8 mouse cellular contexts compared by ENCODE assay signal in the genomic region with DNA sequence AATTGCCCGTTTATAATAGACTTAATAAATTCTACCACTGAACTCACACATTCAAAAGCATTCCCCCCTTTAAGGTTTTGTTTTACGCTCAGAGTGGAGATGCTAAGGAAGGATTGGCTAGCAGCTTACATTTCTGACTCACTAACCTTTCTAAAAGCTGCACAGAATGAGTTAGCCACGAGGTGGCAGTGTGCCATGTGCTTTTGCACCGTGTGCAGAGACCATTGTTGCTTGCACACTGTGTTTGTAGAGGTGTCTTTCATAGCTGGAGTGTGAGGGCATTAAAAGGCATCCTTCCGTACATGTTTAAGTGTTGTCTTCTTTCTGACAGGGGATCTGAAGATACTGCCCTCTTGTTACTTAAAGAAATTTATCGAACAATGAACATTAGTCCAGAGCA. TPM values are rescaled to one million over a fixed set of nuclear protein-coding genes. Genes with fewer than 3 reads are reported as not detected.
DNase-seq lines count a peak whose midpoint lies in the region; ATAC-seq lines count a peak whose summit lies in the region.

No protein-coding gene starts in this region.

- H3K4me3 ChIP-seq in kidney, embryonic 15.5 days (replicated peaks) = no peak overlapping the region
- H3K4me3 ChIP-seq in midbrain, embryonic 10.5 days = no peak overlapping the region

- no peak overlapping the region for H3K4me2 ChIP-seq in kidney, embryonic 15.5 days

- 46% methylated on average over 6 of the region's 6 CpGs for WGBS in kidney, embryonic 15.5 days
- 53% methylated on average over 6 of the region's 6 CpGs for WGBS in midbrain, embryonic 10.5 days

- no peaks in the 10 kb centered on the region for H3K9me3 ChIP-seq in kidney, embryonic 15.5 days (replicated peaks)
- no peaks in the 10 kb centered on the region for H3K9me3 ChIP-seq in midbrain, embryonic 10.5 days (replicated peaks)

- no peak overlapping the region for H3K9ac ChIP-seq in kidney, embryonic 15.5 days

- H3K27me3 ChIP-seq in kidney, embryonic 15.5 days = no peaks in the 10 kb centered on the region
- H3K27me3 ChIP-seq in midbrain, embryonic 10.5 days (ENCODE audit: low read depth, poor library complexity, severe bottlenecking) = no peaks in the 10 kb centered on the region

- peaks cover 93% of the 10 kb centered on the region for H3K36me3 ChIP-seq in kidney, embryonic 15.5 days
- peaks cover 97% of the 10 kb centered on the region for H3K36me3 ChIP-seq in midbrain, embryonic 10.5 days

- peak; percentile 16 for DNase-seq in kidney, adult 18-20 months
- peak; percentile 70 for DNase-seq in adipocyte (ENCODE audit: low spot score)
- peak; percentile 87 for DNase-seq in embryo, embryonic 10 days (ENCODE audit: low spot score)
- peak; percentile 37 to 43 for DNase-seq in layer of hippocampus, postnatal 36 days
- DNase-seq in midbrain, embryonic 10.5 days (ENCODE audit: low spot score) = peak; percentile 51
- DNase-seq in telencephalon, adult 2 months (ENCODE audit: low read depth, low spot score) = peak; percentile 49

- ATAC-seq in kidney, embryonic 15.5 days (replicated peaks; ENCODE audit: low FRiP score) = no peak
- ATAC-seq in hematopoietic stem cell, adult 5-6 weeks (replicated peaks in 1 of 2; ENCODE audit: insufficient read depth in 1 of 2, low FRiP score in 2 of 2, low TSS enrichment in 1 of 2, low read depth in 1 of 2, poor library complexity in 2 of 2, severe bottlenecking in 2 of 2) = peak; percentile 48 to 71; a peak in 2 of 4 replicates

- H3K4me1 ChIP-seq in kidney, embryonic 15.5 days = no peaks in the 10 kb centered on the region
- no peaks in the 10 kb centered on the region for H3K4me1 ChIP-seq in midbrain, embryonic 10.5 days

- no peak overlapping the region for H3K27ac ChIP-seq in kidney, embryonic 15.5 days
- H3K27ac ChIP-seq in midbrain, embryonic 10.5 days (replicated peaks) = no peak overlapping the region

RNA-seq across cellular contexts. Expression of a gene that starts 34.6 kb away (rescaled TPM):
- 38.1 and 38.4 TPM in 2 replicates for polyA plus RNA-seq in kidney, embryonic 15.5 days (2015; fragmentation: Nextera tagmentation; extraction: Ambion mirVana)
- 29.7 and 38.0 TPM in 2 replicates for total RNA-seq in hematopoietic stem cell, adult 5-6 weeks (2017)
- 10 to 100 TPM; 44.7 to 51.4 TPM for total RNA-seq in layer of hippocampus, postnatal 36 days (2021)
- 40.7 and 45.3 TPM in 2 replicates for polyA plus RNA-seq in midbrain, embryonic 10.5 days (2016; fragmentation: Nextera tagmentation; extraction: Ambion mirVana)

RNA-seq across cellular contexts. Expression of a gene that starts 39.0 kb away (rescaled TPM):
- 66.0 and 67.2 TPM in 2 replicates for polyA plus RNA-seq in kidney, embryonic 15.5 days (2015; fragmentation: Nextera tagmentation; extraction: Ambion mirVana)
- total RNA-seq in hematopoietic stem cell, adult 5-6 weeks (2017) = 51.7 and 61.2 TPM in 2 replicates
- total RNA-seq in layer of hippocampus, postnatal 36 days (2021) = 10 to 100 TPM; 26.0 to 27.0 TPM
- polyA plus RNA-seq in midbrain, embryonic 10.5 days (2016; fragmentation: Nextera tagmentation; extraction: Ambion mirVana) = 79.8 and 81.0 TPM in 2 replicates

Comparison
In these comparisons a context has a peak if more than half of its experiments do, and no peak if none do; other contexts are left out.
1. DNase-seq: peak in every context shown above with its lines; median percentile 87 in embryo, embryonic 10 days; 70 in adipocyte; 51 in midbrain, embryonic 10.5 days; 49 in telencephalon, adult 2 months; 40 in layer of hippocampus, postnatal 36 days; 16 in kidney, adult 18-20 months.